In the genomic region with DNA sequence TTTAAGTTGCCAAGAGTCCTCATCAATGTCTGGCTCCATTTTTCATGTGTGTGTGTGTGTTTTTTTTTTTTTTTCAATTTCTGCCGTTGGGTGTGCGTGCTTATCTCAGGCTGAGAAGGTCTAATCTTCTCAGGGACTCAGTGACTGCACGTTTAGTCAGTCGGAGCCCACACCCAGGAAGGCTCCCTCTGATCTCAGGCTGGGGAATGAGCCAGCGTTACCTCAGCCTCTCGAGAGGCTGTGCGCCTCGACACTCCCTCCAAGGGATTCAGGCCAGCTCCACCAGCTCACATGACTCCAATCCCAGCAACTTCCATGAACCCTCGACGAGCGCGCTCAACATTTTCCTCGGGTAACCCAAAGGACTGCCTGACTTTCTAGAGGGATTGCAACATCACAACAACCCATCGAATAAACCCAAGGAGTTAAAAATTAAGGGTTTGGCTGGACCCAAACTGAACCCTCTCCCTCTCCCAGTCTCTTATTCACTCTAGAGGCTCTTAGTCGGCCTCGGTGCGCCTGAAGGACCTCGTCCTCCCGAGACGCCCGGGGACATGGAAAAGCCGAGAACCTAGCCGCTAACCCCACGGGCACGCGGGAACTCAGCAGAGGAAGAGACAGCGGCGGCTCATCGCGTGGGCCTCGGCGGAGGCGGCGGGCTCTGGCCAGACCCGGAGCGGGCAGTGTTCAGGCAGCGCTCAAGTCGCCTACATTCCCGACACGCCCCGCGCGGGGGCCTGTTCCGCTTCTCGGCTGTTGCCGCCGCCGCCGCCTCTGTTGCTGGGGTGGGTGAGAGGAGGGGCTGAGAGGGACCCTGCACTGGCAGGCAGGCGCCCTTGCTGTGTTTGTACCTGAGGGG, we compare ENCODE assay signal across 8 mouse cellular contexts. TPM values are rescaled to one million over a fixed set of nuclear protein-coding genes. Genes with fewer than 3 reads are reported as not detected.
DNase-seq lines count a peak whose midpoint lies in the region; ATAC-seq and TF ChIP-seq lines count a peak whose summit lies in the region.

A gene (plus strand): TSS at position 737 of the 859 bp plus-strand sequence.

- peak within 1 kb of the TSS; percentile 97 for H3K4me3 ChIP-seq in E14TG2a.4 (replicated peaks; ENCODE audit: low read length)
- peak within 1 kb of the TSS; percentile 65 for H3K4me3 ChIP-seq in forebrain, embryonic 12.5 days (replicated peaks)
- peak within 1 kb of the TSS; percentile 80 for H3K4me3 ChIP-seq in heart, postnatal 0 days (ENCODE audit: low read depth, low read length)
- H3K4me3 ChIP-seq in liver, embryonic 16.5 days (ENCODE audit: low read depth, low read length), result peak within 1 kb of the TSS; percentile 93
- H3K4me3 ChIP-seq in neural tube, embryonic 13.5 days, result peak within 1 kb of the TSS; percentile 78
- H3K4me3 ChIP-seq in testis, adult 2 months (ENCODE audit: control insufficient read depth, low read depth, low read length), result peak within 1 kb of the TSS; percentile 100

- under 1% methylated on average over 50 of the region's 50 CpGs for WGBS in forebrain, embryonic 12.5 days
- under 1% methylated on average over 50 of the region's 50 CpGs for WGBS in heart, postnatal 0 days
- under 1% methylated on average over 50 of the region's 50 CpGs for WGBS in liver, embryonic 16.5 days (ENCODE audit: insufficient replicate concordance)
- under 1% methylated on average over 50 of the region's 50 CpGs for WGBS in neural tube, embryonic 13.5 days

- no peaks in the 10 kb centered on the region for H3K9me3 ChIP-seq in E14TG2a.4 (ENCODE audit: low read length)
- H3K9me3 ChIP-seq in forebrain, embryonic 12.5 days, result no peaks in the 10 kb centered on the region
- H3K9me3 ChIP-seq in heart, postnatal 0 days (replicated peaks; ENCODE audit: control insufficient read depth, low read length), result no peaks in the 10 kb centered on the region
- H3K9me3 ChIP-seq in liver, embryonic 16.5 days (replicated peaks; ENCODE audit: control insufficient read depth, low read length), result no peaks in the 10 kb centered on the region
- no peaks in the 10 kb centered on the region for H3K9me3 ChIP-seq in neural tube, embryonic 13.5 days

- peak within 1 kb of the TSS; percentile 59 for H3K4me2 ChIP-seq in forebrain, embryonic 12.5 days
- peak within 1 kb of the TSS; percentile 91 for H3K4me2 ChIP-seq in heart, postnatal 0 days (ENCODE audit: low read depth, low read length)
- peak within 1 kb of the TSS; percentile 87 for H3K4me2 ChIP-seq in liver, embryonic 16.5 days (ENCODE audit: low read depth, low read length)
- peak within 1 kb of the TSS; percentile 73 for H3K4me2 ChIP-seq in neural tube, embryonic 13.5 days

- no peaks in the 10 kb centered on the region for H3K27me3 ChIP-seq in E14TG2a.4 (ENCODE audit: insufficient read depth, low read length)
- H3K27me3 ChIP-seq in forebrain, embryonic 12.5 days, result no peaks in the 10 kb centered on the region
- no peaks in the 10 kb centered on the region for H3K27me3 ChIP-seq in heart, postnatal 0 days (ENCODE audit: control insufficient read depth, insufficient read depth, low read length)
- no peaks in the 10 kb centered on the region for H3K27me3 ChIP-seq in liver, embryonic 16.5 days (ENCODE audit: control insufficient read depth, insufficient read depth, low read depth, low read length)
- H3K27me3 ChIP-seq in neural tube, embryonic 13.5 days, result no peaks in the 10 kb centered on the region
- no peaks in the 10 kb centered on the region for H3K27me3 ChIP-seq in testis, adult 2 months (ENCODE audit: control insufficient read depth, insufficient read depth, low read length)

- TF ChIP-seq CTCF in E14TG2a.4 (conservative IDR thresholded peaks at IDR 0.05; ENCODE audit: low read length), result no peak
- no peak for TF ChIP-seq CTCF in heart, postnatal 0 days (IDR thresholded peaks at IDR 0.05; ENCODE audit: low read depth)
- TF ChIP-seq CTCF in testis, adult 2 months (IDR thresholded peaks at IDR 0.05; ENCODE audit: control insufficient read depth, insufficient read depth, insufficient replicate concordance, low read depth, low read length), result no peak

- TF ChIP-seq EP300 in heart, postnatal 0 days (IDR thresholded peaks at IDR 0.05; ENCODE audit: low read depth), result peak; percentile 93

- H3K36me3 ChIP-seq in E14TG2a.4 (ENCODE audit: insufficient read depth, low read length), result no peaks in the 10 kb centered on the region
- H3K36me3 ChIP-seq in forebrain, embryonic 12.5 days (replicated peaks), result no peaks in the 10 kb centered on the region
- H3K36me3 ChIP-seq in heart, postnatal 0 days (replicated peaks; ENCODE audit: control insufficient read depth, insufficient read depth, low read length), result no peaks in the 10 kb centered on the region
- no peaks in the 10 kb centered on the region for H3K36me3 ChIP-seq in liver, embryonic 16.5 days (ENCODE audit: control insufficient read depth, insufficient read depth)
- H3K36me3 ChIP-seq in neural tube, embryonic 13.5 days, result no peaks in the 10 kb centered on the region
- H3K36me3 ChIP-seq in testis, adult 2 months (ENCODE audit: control insufficient read depth, insufficient read depth, low read length), result no peaks in the 10 kb centered on the region

- H3K9ac ChIP-seq in forebrain, embryonic 12.5 days, result peak within 1 kb of the TSS; percentile 90
- peak within 1 kb of the TSS; percentile 90 for H3K9ac ChIP-seq in heart, postnatal 0 days (replicated peaks; ENCODE audit: low read depth, low read length)
- H3K9ac ChIP-seq in liver, embryonic 16.5 days (ENCODE audit: low read depth, low read length), result peak within 1 kb of the TSS; percentile 98
- peak within 1 kb of the TSS; percentile 95 for H3K9ac ChIP-seq in neural tube, embryonic 13.5 days

- H3K4me1 ChIP-seq in E14TG2a.4 (replicated peaks; ENCODE audit: low read depth, low read length), result peaks cover 24% of the 10 kb centered on the region
- peaks cover 23% of the 10 kb centered on the region for H3K4me1 ChIP-seq in forebrain, embryonic 12.5 days
- H3K4me1 ChIP-seq in heart, postnatal 0 days (ENCODE audit: control insufficient read depth, insufficient read depth), result peaks cover 16% of the 10 kb centered on the region; the same call in 1 of the 2 replicates
- H3K4me1 ChIP-seq in liver, embryonic 16.5 days (ENCODE audit: control insufficient read depth, low read depth, low read length), result peaks cover 22% of the 10 kb centered on the region
- peaks cover 26% of the 10 kb centered on the region for H3K4me1 ChIP-seq in neural tube, embryonic 13.5 days (replicated peaks)
- no peaks in the 10 kb centered on the region; the same call in 1 of the 2 replicates for H3K4me1 ChIP-seq in testis, adult 2 months (ENCODE audit: control insufficient read depth, insufficient read depth, low read length)

- DNase-seq in c-Kit-positive CD71-positive TER-119-positive erythroid progenitor cells, embryonic 14.5 days (ENCODE audit: low spot score), result peak; percentile 87
- DNase-seq in heart, postnatal 0 days (ENCODE audit: low spot score), result peak; percentile 90
- DNase-seq in kidney, postnatal 4 days, result peak; percentile 93 to 95

- ATAC-seq in forebrain, embryonic 12.5 days (ENCODE audit: low FRiP score), result peak; percentile 98
- ATAC-seq in heart, postnatal 0 days (ENCODE audit: insufficient read depth, low read depth), result peak; percentile 94
- peak; percentile 96 for ATAC-seq in liver, embryonic 16.5 days (ENCODE audit: low read depth)
- ATAC-seq in neural tube, embryonic 13.5 days (ENCODE audit: low read depth), result peak; percentile 98

- peak within 1 kb of the TSS; percentile 94 for H3K27ac ChIP-seq in forebrain, embryonic 12.5 days
- H3K27ac ChIP-seq in heart, postnatal 0 days (ENCODE audit: low read depth), result peak within 1 kb of the TSS; percentile 95
- peak within 1 kb of the TSS; percentile 98 for H3K27ac ChIP-seq in liver, embryonic 16.5 days (ENCODE audit: low read length)
- H3K27ac ChIP-seq in neural tube, embryonic 13.5 days (replicated peaks), result peak within 1 kb of the TSS; percentile 96
- H3K27ac ChIP-seq in testis, adult 2 months (ENCODE audit: control insufficient read depth, insufficient read depth, low read depth, low read length), result peak within 1 kb of the TSS; percentile 98

- peak; percentile 64 for TF ChIP-seq POLR2A in testis, adult 2 months (IDR thresholded peaks at IDR 0.05; ENCODE audit: control insufficient read depth, low read depth, low read length)

RNA-seq across cellular contexts. Expression of the gene that starts here (rescaled TPM):
- polyA plus RNA-seq in forebrain, embryonic 12.5 days (2016; fragmentation: Nextera tagmentation; extraction: Ambion mirVana), result 97.8 and 111 TPM in 2 replicates
- total RNA-seq in heart, postnatal 0 days (2014; rRNA removed; ENCODE audit: low replicate concordance), result 27.7 and 42.7 TPM in 2 replicates
- polyA plus RNA-seq in heart, postnatal 0 days (2015; fragmentation: Nextera tagmentation; extraction: Ambion mirVana), result 29.9 and 30.7 TPM in 2 replicates
- 27.3 and 31.9 TPM in 2 replicates for polyA plus RNA-seq in liver, embryonic 16.5 days (2015; fragmentation: Nextera tagmentation; extraction: Ambion mirVana)
- polyA plus RNA-seq in neural tube, embryonic 13.5 days (2015; fragmentation: Nextera tagmentation; extraction: Ambion mirVana), result 112 and 122 TPM in 2 replicates
- 8.1 and 8.3 TPM in 2 replicates for polyA plus RNA-seq in testis, adult 2 months (2012; rRNA removed)

Comparison
In these comparisons a context has a peak if more than half of its experiments do, and no peak if none do; other contexts are left out.
1. Peak in every context shown above with its lines: DNase-seq, ATAC-seq, H3K4me3 ChIP-seq and H3K27ac ChIP-seq.